Comparison of ENCODE assay signal across 15 mouse cellular contexts in the genomic region with DNA sequence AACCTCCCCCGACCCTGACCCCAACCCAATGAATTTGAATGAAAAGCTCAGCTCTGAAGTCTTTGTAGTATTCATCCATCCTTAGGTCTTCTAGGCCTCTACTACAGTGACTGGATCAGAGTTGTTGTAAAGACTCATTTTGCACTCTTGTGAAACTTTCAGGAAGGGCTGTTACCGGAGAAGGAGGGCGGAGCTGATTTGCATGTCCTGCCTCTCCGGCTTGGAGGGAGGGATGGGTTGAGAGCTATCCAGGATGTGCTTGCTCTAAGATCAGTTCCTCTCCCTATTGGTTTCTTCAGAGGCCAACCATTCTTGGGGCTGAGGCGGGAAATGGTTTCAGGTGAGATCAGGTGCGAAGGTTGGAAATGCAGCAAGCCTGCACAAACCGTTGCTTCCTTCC. TPM values are rescaled to one million over a fixed set of nuclear protein-coding genes. Genes with fewer than 3 reads are reported as not detected.
DNase-seq lines count a peak whose midpoint lies in the region; ATAC-seq lines count a peak whose summit lies in the region.
"Had no signal": no experiment of that assay in that cellular context is flagged by ENCODE, and none has a peak within 500 bp of the region (broad histone marks: within the 10 kb centered on the region; RNA-seq: fewer than 3 reads in every experiment).

No protein-coding gene starts in this region.

- H3K27ac ChIP-seq in hindbrain, embryonic 11.5 days (ENCODE audit: low read depth, low read length), result no peak overlapping the region
- H3K27ac ChIP-seq in hindbrain, embryonic 16.5 days (ENCODE audit: low read depth, low read length), result no peak overlapping the region
- H3K27ac ChIP-seq in embryonic facial prominence, embryonic 11.5 days (replicated peaks; ENCODE audit: low read depth, low read length), result no peak overlapping the region
- H3K27ac ChIP-seq: heart, adult 2 months; hindbrain, embryonic 14.5 days; macrophage had no signal

- no peaks in the 10 kb centered on the region for H3K27me3 ChIP-seq in hindbrain, embryonic 11.5 days (ENCODE audit: control insufficient read depth, insufficient read depth, low read length)
- H3K27me3 ChIP-seq in hindbrain, embryonic 16.5 days (replicated peaks; ENCODE audit: control insufficient read depth, insufficient read depth, low read length), result no peaks in the 10 kb centered on the region
- no peaks in the 10 kb centered on the region for H3K27me3 ChIP-seq in embryonic facial prominence, embryonic 11.5 days (ENCODE audit: control insufficient read depth, insufficient read depth, low read length)

- no peaks in the 10 kb centered on the region for H3K9me3 ChIP-seq in hindbrain, embryonic 11.5 days (ENCODE audit: control insufficient read depth, low read length)
- H3K9me3 ChIP-seq in hindbrain, embryonic 16.5 days (ENCODE audit: control insufficient read depth, low read length), result no peaks in the 10 kb centered on the region
- H3K9me3 ChIP-seq in embryonic facial prominence, embryonic 11.5 days (replicated peaks; ENCODE audit: control insufficient read depth, low read length), result no peaks in the 10 kb centered on the region

- peaks cover 5% of the 10 kb centered on the region for H3K4me1 ChIP-seq in hindbrain, embryonic 11.5 days (replicated peaks; ENCODE audit: control insufficient read depth, insufficient read depth, low read length)
- H3K4me1 ChIP-seq in hindbrain, embryonic 16.5 days (ENCODE audit: control insufficient read depth, insufficient read depth, low read depth, low read length), result peaks cover 7% of the 10 kb centered on the region
- H3K4me1 ChIP-seq in embryonic facial prominence, embryonic 11.5 days (ENCODE audit: control insufficient read depth, insufficient read depth, low read length), result no peaks in the 10 kb centered on the region

- no peak for ATAC-seq in hindbrain, embryonic 11.5 days (ENCODE audit: low FRiP score)
- no peak for ATAC-seq in hindbrain, embryonic 16.5 days
- no peak for ATAC-seq in embryonic facial prominence, embryonic 11.5 days (replicated peaks; ENCODE audit: insufficient number of reproducible peaks, low FRiP score, low TSS enrichment, low read depth)
- no peak for ATAC-seq in activated CD4-positive, CD25-positive, alpha-beta regulatory T cell, adult 4 months
- ATAC-seq: CD4-positive, CD25-positive, alpha-beta regulatory T cell, adult 4 months had no signal

- peak; percentile 15 for DNase-seq in hindbrain, embryonic 11.5 days (ENCODE audit: low spot score)
- peak; percentile 18 for DNase-seq in urinary bladder, postnatal 14 days (ENCODE audit: low spot score)
- no peak for DNase-seq in urinary bladder, postnatal 36 days (ENCODE audit: low spot score in 2 of 2)
- DNase-seq in embryonic facial prominence, embryonic 11.5 days (ENCODE audit: low spot score), result peak; percentile 66
- peak; percentile 33 for DNase-seq in yolk sac, embryonic 10.5 days (ENCODE audit: low spot score)
- DNase-seq in layer of hippocampus, adult 8-10 months (ENCODE audit: low spot score in 2 of 2), result no peak
- DNase-seq: cerebellum, adult 11 months; heart, adult 2 months; spleen, adult 18-20 months; thymus, adult 2 months had no signal

- no peaks in the 10 kb centered on the region for H3K36me3 ChIP-seq in hindbrain, embryonic 11.5 days (ENCODE audit: control insufficient read depth, insufficient read depth, low read length)
- H3K36me3 ChIP-seq in hindbrain, embryonic 16.5 days (ENCODE audit: control insufficient read depth, insufficient read depth, low read length), result no peaks in the 10 kb centered on the region
- H3K36me3 ChIP-seq in embryonic facial prominence, embryonic 11.5 days (replicated peaks; ENCODE audit: control insufficient read depth, insufficient read depth, low read depth, low read length), result no peaks in the 10 kb centered on the region

- H3K4me3 ChIP-seq in hindbrain, embryonic 11.5 days (ENCODE audit: low read depth, low read length), result no peak overlapping the region
- H3K4me3 ChIP-seq in hindbrain, embryonic 16.5 days (ENCODE audit: low read length), result no peak overlapping the region
- no peak overlapping the region for H3K4me3 ChIP-seq in embryonic facial prominence, embryonic 11.5 days (ENCODE audit: low read depth, low read length)
- H3K4me3 ChIP-seq: heart, adult 2 months had no signal

- no peak overlapping the region for H3K9ac ChIP-seq in hindbrain, embryonic 11.5 days (ENCODE audit: low read depth, low read length)
- no peak overlapping the region for H3K9ac ChIP-seq in hindbrain, embryonic 16.5 days (ENCODE audit: low read depth, low read length)
- no peak overlapping the region for H3K9ac ChIP-seq in embryonic facial prominence, embryonic 11.5 days (replicated peaks; ENCODE audit: low read length)
- H3K9ac ChIP-seq: hindbrain, embryonic 14.5 days had no signal

- no peak overlapping the region for H3K4me2 ChIP-seq in hindbrain, embryonic 11.5 days (replicated peaks; ENCODE audit: low read depth, low read length)
- no peak overlapping the region for H3K4me2 ChIP-seq in hindbrain, embryonic 16.5 days (ENCODE audit: low read length)
- no peak overlapping the region for H3K4me2 ChIP-seq in embryonic facial prominence, embryonic 11.5 days (ENCODE audit: low read depth, low read length)
- H3K4me2 ChIP-seq: hindbrain, embryonic 14.5 days had no signal

- 40% methylated on average over 7 of the region's 7 CpGs for WGBS in hindbrain, embryonic 11.5 days
- WGBS in hindbrain, embryonic 16.5 days, result 53% methylated on average over 7 of the region's 7 CpGs
- WGBS in embryonic facial prominence, embryonic 11.5 days, result 32% methylated on average over 7 of the region's 7 CpGs

RNA-seq across cellular contexts. Expression of a gene that starts 4.8 kb away (rescaled TPM):
- polyA plus RNA-seq in hindbrain, embryonic 11.5 days (2014; fragmentation: Nextera tagmentation; extraction: Ambion mirVana), result not detected in 2 replicates
- polyA plus RNA-seq in hindbrain, embryonic 16.5 days (2015; fragmentation: Nextera tagmentation; extraction: Ambion mirVana), result 1.7 and 2.4 TPM in 2 replicates
- polyA plus RNA-seq in embryonic facial prominence, embryonic 11.5 days (2014; fragmentation: Nextera tagmentation; extraction: Ambion mirVana), result 0.18 TPM in 1 of 2 replicates, not detected in the other
- 1 to 10 TPM; 2.4 to 4.6 (median 3.1) TPM for total RNA-seq in layer of hippocampus, adult 8-10 months (2022)
- not detected for polyA plus RNA-seq in activated CD4-positive, CD25-positive, alpha-beta regulatory T cell, adult 4 months (2017; shearing (Covaris generic))
- polyA plus RNA-seq: CD4-positive, CD25-positive, alpha-beta regulatory T cell, adult 4 months; macrophage had no signal

RNA-seq across cellular contexts. Expression of a gene that starts 52.6 kb away (rescaled TPM):
- polyA plus RNA-seq in hindbrain, embryonic 11.5 days (2014; fragmentation: Nextera tagmentation; extraction: Ambion mirVana), result 8.2 and 12.7 TPM in 2 replicates
- polyA plus RNA-seq in hindbrain, embryonic 16.5 days (2015; fragmentation: Nextera tagmentation; extraction: Ambion mirVana), result 11.6 and 16.4 TPM in 2 replicates
- 38.0 and 44.8 TPM in 2 replicates for polyA plus RNA-seq in embryonic facial prominence, embryonic 11.5 days (2014; fragmentation: Nextera tagmentation; extraction: Ambion mirVana)
- 10 to 100 TPM; 17.0 to 22.6 (median 18.2) TPM for total RNA-seq in layer of hippocampus, adult 8-10 months (2022)
- polyA plus RNA-seq in activated CD4-positive, CD25-positive, alpha-beta regulatory T cell, adult 4 months (2017; shearing (Covaris generic)), result 1 to 10 TPM; 3.1 to 3.8 TPM
- polyA plus RNA-seq: macrophage had no signal

Comparison
In these comparisons a context has a peak if more than half of its experiments do, and no peak if none do; other contexts are left out.
1. DNase-seq: peak in hindbrain, embryonic 11.5 days (single experiment), urinary bladder, postnatal 14 days (single experiment), embryonic facial prominence, embryonic 11.5 days (single experiment) and yolk sac, embryonic 10.5 days (single experiment); none in urinary bladder, postnatal 36 days (0 of 2) and layer of hippocampus, adult 8-10 months (0 of 2).